Mouse (Mus musculus) limb, embryonic 14.5 days (tissue): ENCODE data around the gene B4gat1. TPM values are rescaled to one million over a fixed set of nuclear protein-coding genes. Genes with fewer than 3 reads are reported as not detected.

Source experiments
- ATAC-seq: fragments of 200-750 bp; cut with Nextera tagmentation; 2 replicates; pipeline ENCODE4 v1.8.0; 2017; ENCODE audit warnings: low read depth, moderate number of reproducible peaks, moderate TSS enrichment; ENCODE audit not compliant: low FRiP score
- DNase-seq: peaks from one replicate; pipeline ENCODE4 v3.0.0-alpha.2; 2015; ENCODE audit warnings: low spot score
- H3K27ac ChIP-seq: fragments of 300-500 bp; sonication (generic); replicated peaks from 2 replicates; pipeline ENCODE4 v1.5.1; 2014; ENCODE audit warnings: low read depth, mild to moderate bottlenecking, low read length, moderate library complexity, mixed read lengths
- H3K27me3 ChIP-seq: fragments of 300-500 bp; sonication (generic); 2 replicates; pipeline ENCODE4 v1.6.1; 2014; ENCODE audit warnings: low read length, mixed read lengths; ENCODE audit not compliant: control insufficient read depth, insufficient read depth
- H3K36me3 ChIP-seq: fragments of 300-500 bp; sonication (generic); 2 replicates; pipeline ENCODE4 v1.6.1; 2014; ENCODE audit warnings: mild to moderate bottlenecking, low read length, moderate library complexity, mixed read lengths; ENCODE audit not compliant: control insufficient read depth, insufficient read depth
- H3K4me1 ChIP-seq: fragments of 300-500 bp; sonication (generic); 2 replicates; pipeline ENCODE4 v1.6.1; 2014; ENCODE audit warnings: antibody characterized with exemption, low read length, mixed read lengths; ENCODE audit not compliant: control insufficient read depth, insufficient read depth
- H3K4me2 ChIP-seq: fragments of 300-500 bp; sonication (generic); replicated peaks from 2 replicates; pipeline ENCODE4 v1.6.1; 2014; ENCODE audit warnings: low read depth, mild to moderate bottlenecking, low read length, moderate library complexity; ENCODE audit not compliant: severe bottlenecking
- H3K4me3 ChIP-seq: fragments of 300-500 bp; sonication (generic); replicated peaks from 2 replicates; pipeline ENCODE4 v1.5.1; 2014; ENCODE audit warnings: low read length
- H3K9ac ChIP-seq: fragments of 300-500 bp; sonication (generic); 2 replicates; pipeline ENCODE4 v1.6.1; 2014; ENCODE audit warnings: mild to moderate bottlenecking, low read depth, low read length, moderate library complexity; ENCODE audit not compliant: severe bottlenecking
- H3K9me3 ChIP-seq: fragments of 300-500 bp; sonication (generic); 2 replicates; pipeline ENCODE4 v1.6.1; 2016; ENCODE audit warnings: low read length; ENCODE audit not compliant: control insufficient read depth
- POLR2A ChIP-seq: fragments of 200-500 bp; IDR thresholded peaks from 2 replicates; pipeline ENCODE4 v1.8.0; 2012; ENCODE audit warnings: inconsistent platforms, mild to moderate bottlenecking, moderate library complexity, borderline replicate concordance; ENCODE audit not compliant: insufficient read depth, insufficient read length; ENCODE audit errors: extremely low read depth
- WGBS: fragments of 180-500 bp; shearing (Covaris S2); extraction: QIAGEN DNeasy Blood & Tissue Kit; methylation state at CpG from one replicate; pipeline ENCODE4 v1.1.7; 2014; 5-methylcytosine and 5-hydroxymethylcytosine counted together
- polyA plus RNA-seq, 2 experiments: library from polyadenylated mRNA; depleted of rRNA in 1 of 2; stranded (reverse) in 1 of 2; unstranded in 1 of 2; fragments of >200 nt; fragmentation: Nextera tagmentation in 1 of 2; extraction: Ambion mirVana in 1 of 2; gene quantifications; 2 replicates each; pipeline versions ENCODE4 v1.2.1 to v1.2.3; 2012 to 2014

Gene B4gat1
- polyA plus RNA-seq, 2 experiments: 31.3 to 43.7 TPM

DNA sequence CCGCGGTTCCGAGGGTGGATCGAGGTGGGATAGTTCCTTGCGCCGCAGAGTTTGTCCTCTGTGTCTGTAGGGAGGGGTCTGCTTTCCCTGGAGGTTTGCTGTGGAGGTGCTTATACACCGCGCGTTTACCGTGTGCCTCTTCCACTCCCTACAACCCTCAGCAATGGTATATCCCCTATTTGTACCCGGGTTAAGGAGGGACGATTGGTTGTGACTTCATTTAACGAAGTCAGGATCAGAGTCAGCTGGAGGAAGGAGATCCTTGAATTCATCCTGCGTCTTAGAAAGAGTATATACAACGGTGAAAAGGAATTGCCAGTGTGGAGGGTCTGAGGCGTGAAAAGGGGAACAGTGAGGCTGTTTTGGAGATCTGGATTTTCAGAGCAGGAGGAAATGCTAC, 3.0 kb downstream of the B4gat1 start:
- Histone ChIP-seq H3K9me3 (no peaks in the 10 kb centered on the region), H3K4me1 (peaks cover 22% of the 10 kb centered on the region), H3K9ac (peak overlapping the region; percentile 73), H3K27me3 (no peaks in the 10 kb centered on the region), H3K27ac (0 out of 2 replicates have a peak overlapping the region, but pooled peaks have one; percentile 43), H3K4me2 (peak overlapping the region; percentile 98), H3K4me3 (peak overlapping the region; percentile 78), H3K36me3 (peaks cover 3% of the 10 kb centered on the region)
- WGBS: 2% methylated on average over 16 of the region's 16 CpGs
- no peak for TF ChIP-seq POLR2A
- DNase-seq (no peak), ATAC-seq (no peak)

GRCm38 (mm10) chr19:5045531-5045930, 6.9 kb downstream of the B4gat1 start:
- no peak overlapping the region for H3K4me2 ChIP-seq
- no peaks in the 10 kb centered on the region for H3K27me3 ChIP-seq
- peaks cover 12% of the 10 kb centered on the region for H3K4me1 ChIP-seq
- whole genome bisulfite sequencing: 83% methylated on average over 4 of the region's 4 CpGs
- TF ChIP-seq POLR2A: no peak
- no peak overlapping the region for H3K27ac ChIP-seq
- no peak overlapping the region for H3K4me3 ChIP-seq
- no peak overlapping the region for H3K9ac ChIP-seq
- ATAC-seq (no peak), DNase-seq (no peak)
- peaks cover 35% of the 10 kb centered on the region for H3K36me3 ChIP-seq
- no peaks in the 10 kb centered on the region for H3K9me3 ChIP-seq

- H3K4me3 ChIP-seq: no peak overlapping the region
- peaks cover 8% of the 10 kb centered on the region for H3K4me1 ChIP-seq
- H3K36me3 ChIP-seq: peaks cover 35% of the 10 kb centered on the region
- H3K4me2 ChIP-seq: no peak overlapping the region
- H3K27ac ChIP-seq: no peak overlapping the region
- peaks cover 22% of the 10 kb centered on the region for H3K27me3 ChIP-seq
- H3K9me3 ChIP-seq: no peaks in the 10 kb centered on the region
- ATAC-seq (no peak), DNase-seq (no peak)
- 87% methylated on average over 14 of the region's 14 CpGs for WGBS
- H3K9ac ChIP-seq: no peak overlapping the region
- no peak for TF ChIP-seq POLR2A
Measured at GRCm38 (mm10) chr19:5048138-5049056, 9.8 kb downstream of the B4gat1 start.

- TF ChIP-seq POLR2A: no peak
- Histone ChIP-seq H3K27ac (no peak overlapping the region), H3K4me1 (peaks cover 8% of the 10 kb centered on the region), H3K9ac (no peak overlapping the region), H3K9me3 (no peaks in the 10 kb centered on the region), H3K4me2 (no peak overlapping the region), H3K4me3 (no peak overlapping the region), H3K36me3 (peaks cover 35% of the 10 kb centered on the region), H3K27me3 (peaks cover 25% of the 10 kb centered on the region)
- DNase-seq (no peak), ATAC-seq (no peak)
- WGBS: 74% methylated on average over 6 of the region's 6 CpGs
Measured at GRCm38 (mm10) chr19:5049325-5049724, 10.7 kb downstream of the B4gat1 start.

GRCm38 (mm10) chr19:5050047-5050905, 11.7 kb downstream of the B4gat1 start, which contains the start of gene Rin1:
TSS of gene Rin1 (plus strand) at chr19:5050481.
- H3K4me2 ChIP-seq: peak within 1 kb of the TSS; percentile 31
- DNase-seq: peak; percentile 15
- ATAC-seq: no peak
- 19% methylated on average over 11 of the region's 14 CpGs for WGBS
- peaks cover 35% of the 10 kb centered on the region for H3K36me3 ChIP-seq
- no peak for TF ChIP-seq POLR2A
- H3K9me3 ChIP-seq: no peaks in the 10 kb centered on the region
- peak within 1 kb of the TSS; percentile 11; the same call in 1 of the 2 replicates for H3K4me3 ChIP-seq
- peaks cover 8% of the 10 kb centered on the region for H3K4me1 ChIP-seq
- H3K27ac ChIP-seq: no peak within 1 kb of the TSS
- no peak within 1 kb of the TSS for H3K9ac ChIP-seq
- H3K27me3 ChIP-seq: peaks cover 25% of the 10 kb centered on the region
